Mouse (Mus musculus) left cerebral cortex, adult 8-10 months (tissue): ENCODE results near the gene Cd93. TPM values are rescaled to one million over a fixed set of nuclear protein-coding genes. Genes with fewer than 3 reads are reported as not detected.
A peak's percentile ranks its signal among the peaks of the same experiment; 100 is the strongest.

Source experiments
- DNase-seq, 2 experiments: peaks; one replicate each; pipeline ENCODE4 v3.0.0; 2022; ENCODE audit warnings: low spot score in 2 of 2
- total RNA-seq, 4 experiments: library from RNA; stranded (reverse); gene quantifications; 2 replicates each; pipeline ENCODE4 v1.2.4; 2022

The Cd93 gene
- total RNA-seq, 4 experiments from 2014 or later = 3.2 to 4.4 (median 3.3) TPM

- no peak for DNase-seq
These were observed 653 bp downstream of the Cd93 start for GRCm38 (mm10) chr2:148442710-148443109.

- DNase-seq = no peak
These were observed 1.2 kb downstream of the Cd93 start for GRCm38 (mm10) chr2:148442172-148442571.

GRCm38 (mm10) chr2:148441421-148441820 is 1.9 kb downstream of the Cd93 start:
- DNase-seq = no peak

- DNase-seq = no peak
These were observed 3.6 kb downstream of the Cd93 start for GRCm38 (mm10) chr2:148439691-148440276.

GRCm38 (mm10) chr2:148436285-148436684 is 7.1 kb downstream of the Cd93 start:
- DNase-seq = no peak

DNA sequence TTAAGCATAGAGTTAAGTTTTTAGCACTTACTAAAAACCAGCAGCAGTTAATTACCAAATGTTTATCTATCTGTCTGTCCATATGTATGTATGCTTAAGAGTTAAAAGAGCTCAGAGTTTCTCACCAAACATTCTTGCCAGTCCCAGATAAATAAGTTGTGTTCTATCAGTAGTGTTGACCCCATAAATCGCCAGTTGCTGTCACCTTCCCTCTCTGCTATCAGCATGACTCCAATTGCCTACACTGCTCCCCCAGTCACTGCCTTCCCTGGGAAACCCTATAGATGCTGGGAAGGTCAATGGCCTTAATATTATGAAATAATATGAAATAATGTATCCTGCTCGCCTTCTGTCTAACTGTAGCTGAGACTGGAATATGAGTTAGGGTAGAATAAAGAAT is 11.0 kb downstream of the Cd93 start:
- DNase-seq = no peak

DNA sequence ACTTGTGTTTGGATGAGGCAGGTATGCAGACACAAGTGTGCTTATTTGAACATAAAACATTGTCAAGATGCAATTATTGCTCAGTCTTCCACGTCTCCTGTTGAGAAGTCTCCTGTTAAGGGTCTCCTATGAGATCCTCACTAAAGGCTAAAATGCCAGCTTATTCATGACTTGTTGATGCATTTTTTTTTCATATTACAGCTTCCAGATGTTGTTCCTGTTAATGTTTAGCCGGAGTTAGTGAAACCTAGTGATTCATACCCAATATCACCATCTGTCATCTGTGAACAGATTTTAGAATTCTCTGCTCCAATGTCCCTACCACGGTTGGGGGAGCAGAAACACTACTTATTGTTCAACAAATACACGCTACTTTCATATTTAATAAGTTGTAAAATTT is 12.4 kb downstream of the Cd93 start:
- no peak for DNase-seq

- no peak for DNase-seq
These were observed 14.3 kb downstream of the Cd93 start for GRCm38 (mm10) chr2:148429001-148429505.

GRCm38 (mm10) chr2:148428523-148428922 is 14.8 kb downstream of the Cd93 start:
- DNase-seq = no peak

GRCm38 (mm10) chr2:148427553-148427952 is 15.8 kb downstream of the Cd93 start:
- no peak for DNase-seq

DNA sequence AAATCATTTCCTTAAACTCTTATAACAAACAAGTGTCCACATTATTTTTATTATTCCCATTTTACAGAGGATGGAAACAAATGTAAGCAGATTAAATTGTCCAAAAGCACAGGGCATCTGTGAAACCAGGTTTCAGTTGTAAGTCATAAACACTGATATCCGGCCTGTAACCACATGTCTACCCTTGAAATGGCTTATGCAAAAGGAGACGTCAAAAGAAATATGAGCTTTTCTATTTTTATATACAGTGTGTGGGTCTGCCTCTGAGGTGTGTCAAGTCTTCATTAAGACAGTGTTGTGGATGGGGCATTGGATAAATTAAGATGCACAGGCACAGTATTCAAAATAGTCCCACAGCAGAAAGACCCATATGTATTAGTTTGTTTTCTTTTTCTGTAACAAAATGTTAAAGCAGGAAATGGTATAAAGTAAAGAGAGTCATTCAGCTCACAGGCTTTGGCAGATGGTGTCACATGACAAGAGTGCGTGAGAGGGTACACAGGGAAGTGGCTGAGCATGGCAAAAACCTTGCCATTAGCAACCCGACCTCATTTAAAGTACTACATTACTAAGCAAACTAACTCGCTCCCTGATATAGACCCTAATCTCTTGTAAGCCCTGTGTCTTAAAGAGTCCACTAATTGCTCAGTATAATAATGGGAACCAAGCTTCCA is 17.5 kb downstream of the Cd93 start:
- DNase-seq = no peak

GRCm38 (mm10) chr2:148421706-148422105 is 21.7 kb downstream of the Cd93 start:
- DNase-seq = no peak

DNA sequence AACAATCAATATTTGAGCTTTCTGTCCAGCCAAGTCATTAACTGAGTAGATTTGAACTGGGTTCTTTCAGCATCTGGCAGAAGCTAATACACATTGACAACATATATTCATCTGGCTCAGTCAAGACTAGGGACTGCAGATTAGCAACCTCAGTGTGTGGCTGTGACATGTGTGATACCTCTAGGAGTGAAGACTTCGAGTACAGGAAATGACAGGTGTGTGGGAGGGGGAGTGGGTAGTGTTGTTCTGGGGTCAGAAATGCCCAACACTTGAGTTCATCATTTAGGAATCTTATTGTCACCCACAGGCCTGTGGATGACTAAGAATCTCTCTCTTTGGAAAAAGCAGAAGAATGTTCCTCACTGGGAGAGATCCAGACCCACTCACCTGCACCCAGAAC is 22.3 kb downstream of the Cd93 start:
- DNase-seq = no peak

GRCm38 (mm10) chr2:148419776-148420175 is 23.6 kb downstream of the Cd93 start:
- DNase-seq = no peak

DNA sequence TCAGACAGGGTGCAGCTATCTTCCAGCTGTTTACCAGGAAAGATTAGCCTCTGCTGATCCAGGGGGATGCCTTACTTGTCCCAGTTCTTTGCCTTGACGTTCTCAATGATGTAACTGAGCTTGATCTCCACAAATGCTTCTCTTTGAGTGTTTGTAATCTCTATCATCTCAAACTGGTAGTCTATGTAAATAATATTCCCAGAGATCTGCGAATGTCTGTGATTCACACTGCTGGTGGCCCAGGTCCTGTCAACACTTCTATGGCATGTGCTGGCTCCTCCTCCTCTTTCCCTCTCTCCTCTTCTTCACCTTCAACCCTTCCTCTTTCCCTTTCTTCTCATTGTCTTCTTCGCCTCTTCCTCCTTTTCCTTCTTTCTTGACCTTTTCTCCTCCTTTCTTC is 24.2 kb downstream of the Cd93 start:
- DNase-seq = no peak

DNA sequence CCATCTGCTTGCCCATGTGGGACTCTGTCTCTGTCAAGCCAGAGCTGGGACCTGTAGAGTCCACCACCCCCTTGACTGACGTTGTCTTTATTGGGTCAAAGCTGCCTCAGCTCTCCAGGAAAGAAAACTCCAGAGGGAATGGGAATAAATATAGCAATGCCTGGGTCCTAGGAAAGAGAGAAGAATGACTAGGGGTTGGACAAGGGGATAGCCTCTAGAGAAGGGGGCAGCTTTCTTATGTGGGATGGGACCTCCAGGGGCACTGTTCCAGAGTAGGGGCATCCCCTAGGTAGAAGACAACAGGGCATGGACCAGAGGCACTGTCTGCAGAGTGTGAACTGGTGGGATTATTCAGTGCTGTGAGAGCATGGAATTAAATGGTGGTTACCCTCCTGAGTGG is 33.5 kb downstream of the Cd93 start:
- DNase-seq = no peak

GRCm38 (mm10) chr2:148409141-148409540 is 34.2 kb downstream of the Cd93 start:
- DNase-seq = peak in 1 of 2 experiments; percentile 63

- DNase-seq = no peak
These were observed 34.6 kb downstream of the Cd93 start for GRCm38 (mm10) chr2:148408761-148409120.

DNA sequence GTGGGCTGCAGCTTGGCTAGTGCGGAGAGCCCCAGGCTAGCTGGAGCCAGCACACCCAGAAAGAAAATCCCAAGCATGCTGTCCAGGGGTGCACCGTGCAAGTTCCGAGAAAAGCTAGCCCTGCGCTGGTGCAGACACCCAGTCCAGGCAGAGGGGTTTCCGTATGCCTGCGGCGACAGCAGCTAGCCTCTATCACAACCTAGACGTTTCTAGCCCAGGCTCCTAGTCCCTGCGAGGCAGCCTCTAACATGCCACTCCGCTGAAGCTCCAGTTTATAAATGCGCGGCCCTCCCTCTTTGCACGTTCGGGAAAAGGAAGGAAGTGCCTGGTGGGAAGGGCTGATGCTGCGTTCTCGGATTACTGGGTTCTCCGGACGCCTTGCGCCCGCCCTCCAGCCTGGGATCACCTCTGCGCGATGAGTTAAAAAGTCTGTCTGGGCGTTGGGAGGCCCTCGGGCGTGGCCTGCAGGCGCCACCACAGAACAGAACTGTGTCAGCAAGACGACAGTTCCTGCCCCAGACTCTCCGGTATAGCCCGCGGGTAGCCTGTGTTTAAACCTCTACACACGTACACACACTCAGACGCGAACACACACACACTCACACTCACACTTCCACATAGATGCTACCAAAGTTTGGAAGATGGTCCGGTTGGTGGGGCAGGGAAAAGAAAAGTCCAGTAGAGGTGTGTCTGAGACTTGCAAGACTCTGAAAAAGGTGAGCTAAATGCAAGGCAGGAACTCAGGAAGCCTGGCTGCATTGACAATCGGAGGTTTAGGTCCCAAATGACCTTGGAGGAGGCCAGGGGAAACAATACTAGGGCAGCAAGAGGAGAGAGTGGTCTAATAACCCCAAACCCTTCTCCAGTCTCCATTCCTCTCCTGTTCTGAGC is 35.2 kb downstream of the Cd93 start, which contains the start of gene Thbd:
Gene Thbd, minus strand, starts transcription at position 319 of the 891 bp plus-strand sequence.
- DNase-seq = no peak

DNA sequence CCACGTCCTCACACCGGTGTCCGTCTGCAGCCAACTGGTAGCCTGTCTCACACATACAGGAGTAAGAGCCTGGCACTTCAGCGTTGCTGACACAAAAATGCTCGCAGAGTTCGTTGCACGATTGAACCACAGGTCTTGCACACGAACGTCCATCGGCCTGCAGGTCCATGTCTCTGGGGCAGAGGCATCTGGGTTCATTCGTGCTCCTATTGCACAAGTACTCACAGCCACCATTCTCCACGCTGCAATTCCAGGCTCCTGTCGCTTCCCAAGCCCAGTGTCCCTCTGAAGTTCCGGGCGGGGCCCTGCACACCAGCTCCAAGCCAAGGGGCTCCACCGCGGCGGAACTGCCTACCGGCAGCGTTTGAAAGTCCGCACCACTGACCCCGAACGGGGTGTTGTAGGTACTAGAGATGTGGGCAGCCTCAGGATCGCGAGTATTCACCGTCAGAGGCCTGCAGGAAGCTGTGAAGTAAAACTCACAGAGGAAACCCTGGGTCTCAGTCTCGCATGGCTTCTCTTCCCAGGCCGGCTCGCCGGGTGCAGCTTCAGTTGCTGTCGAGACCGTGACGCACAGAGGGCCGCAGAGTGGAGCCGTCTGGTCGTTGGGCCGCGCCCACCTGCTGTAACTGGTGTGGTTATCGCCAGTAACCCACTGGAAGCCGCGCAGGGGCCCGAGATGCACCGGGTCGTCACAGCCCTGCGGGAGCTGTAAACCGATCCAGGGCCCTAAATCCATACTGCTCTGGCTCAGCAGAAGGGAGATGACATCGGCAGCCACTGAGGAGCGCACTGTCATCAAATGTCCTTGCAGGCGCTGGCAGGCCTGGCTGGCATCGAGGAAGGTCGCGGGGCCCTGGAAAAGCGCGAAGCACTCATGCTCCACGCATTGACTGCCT is 36.1 kb downstream of the Cd93 start:
- no peak for DNase-seq
